Mouse (Mus musculus) cerebellum, adult (tissue): Measurements from ENCODE around the gene Mfn2.

Source experiments
- ATAC-seq: cut with Nextera tagmentation; 2 replicates; pipeline ENCODE4 v1.9.2; 2017; ENCODE audit warnings: mild to moderate bottlenecking, moderate library complexity, mixed read lengths; ENCODE audit not compliant: insufficient number of reproducible peaks, low FRiP score, low TSS enrichment

The Mfn2 gene

GRCm38 (mm10) chr4:147904313-147905089 is at the start of gene Mfn2:
TSS of gene Mfn2 (minus strand) at chr4:147904704.
- peak; percentile 85 for ATAC-seq

GRCm38 (mm10) chr4:147953590-147953989 is 49.1 kb upstream of the Mfn2 start:
- ATAC-seq = no peak

- ATAC-seq = no peak
Measured at GRCm38 (mm10) chr4:147947511-147947910, 43.0 kb upstream of the Mfn2 start.

GRCm38 (mm10) chr4:147943005-147943404 is 38.5 kb upstream of the Mfn2 start:
- ATAC-seq = no peak

GRCm38 (mm10) chr4:147941045-147942020 is 36.8 kb upstream of the Mfn2 start:
- peak; percentile 36; the same call in 1 of the 2 replicates for ATAC-seq

GRCm38 (mm10) chr4:147940576-147941044 is 36.1 kb upstream of the Mfn2 start, which contains the start of gene 2510039O18Rik:
TSS of gene 2510039O18Rik (plus strand) at chr4:147940895.
- ATAC-seq = peak; percentile 41; the same call in 1 of the 2 replicates

- ATAC-seq = no peak
Measured at GRCm38 (mm10) chr4:147940111-147940510, 35.6 kb upstream of the Mfn2 start.

- ATAC-seq = no peak
Measured at GRCm38 (mm10) chr4:147938148-147939096, 33.9 kb upstream of the Mfn2 start.

- no peak for ATAC-seq
Measured at GRCm38 (mm10) chr4:147937486-147937885, 33.0 kb upstream of the Mfn2 start.

GRCm38 (mm10) chr4:147937021-147937420 is 32.5 kb upstream of the Mfn2 start:
- no peak for ATAC-seq

- peak; percentile 28 for ATAC-seq
Measured at GRCm38 (mm10) chr4:147936331-147936954, 31.9 kb upstream of the Mfn2 start, which contains the start of gene Plod1. TSS of gene Plod1 (minus strand) at chr4:147936767.

- no peak for ATAC-seq
Measured at GRCm38 (mm10) chr4:147935904-147936303, 31.4 kb upstream of the Mfn2 start.

- ATAC-seq = no peak
Measured at GRCm38 (mm10) chr4:147934611-147935010, 30.1 kb upstream of the Mfn2 start.

- ATAC-seq = no peak
Measured at GRCm38 (mm10) chr4:147934134-147934533, 29.6 kb upstream of the Mfn2 start.

GRCm38 (mm10) chr4:147930946-147931345 is 26.4 kb upstream of the Mfn2 start:
- no peak for ATAC-seq

GRCm38 (mm10) chr4:147928540-147928939 is 24.0 kb upstream of the Mfn2 start:
- ATAC-seq = no peak

GRCm38 (mm10) chr4:147928136-147928535 is 23.6 kb upstream of the Mfn2 start:
- ATAC-seq = no peak

- ATAC-seq = no peak
Measured at GRCm38 (mm10) chr4:147927705-147928104, 23.2 kb upstream of the Mfn2 start.

- ATAC-seq = no peak
Measured at GRCm38 (mm10) chr4:147922341-147922740, 17.8 kb upstream of the Mfn2 start.
